Mouse (Mus musculus): ENCODE measurements around the gene Dyx1c1. TPM values are rescaled to one million over a fixed set of nuclear protein-coding genes. Genes with fewer than 3 reads are reported as not detected.

Gene Dyx1c1
- polyA plus RNA-seq, 1 experiment from 2014 or later = 0.99 TPM

DNA sequence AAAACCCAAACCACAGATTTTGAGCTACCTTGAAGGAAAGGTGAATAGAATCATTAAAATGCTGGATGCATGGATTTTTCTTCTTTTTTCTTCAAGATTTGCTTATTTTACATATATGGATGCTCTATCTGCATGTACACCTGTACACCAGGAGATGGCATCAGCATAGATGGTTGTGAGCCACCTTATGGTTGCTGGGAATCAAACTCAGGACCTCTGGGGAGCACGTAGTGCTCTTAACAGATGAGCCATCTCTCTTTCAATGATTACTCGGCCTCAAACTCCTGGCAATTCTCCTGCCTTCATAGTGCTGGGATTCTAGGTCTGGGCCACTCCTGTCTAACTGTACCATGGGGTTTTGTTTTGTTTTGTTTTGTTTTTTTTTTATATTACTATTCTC, 24.5 kb downstream of the Dyx1c1 start:
- no peak for ATAC-seq (ENCODE audit: insufficient read depth, low FRiP score, low read depth)
- WGBS = 56% methylated on average over 2 of the region's 2 CpGs
- Histone ChIP-seq H3K9me3 (no peaks in the 10 kb centered on the region), H3K9ac (no peak overlapping the region), H3K27ac (no peak overlapping the region), H3K36me3 (no peaks in the 10 kb centered on the region), H3K27me3 (replicated peaks) (no peaks in the 10 kb centered on the region), H3K4me3 (replicated peaks) (no peak overlapping the region), H3K4me2 (no peak overlapping the region), H3K4me1 (peaks cover 7% of the 10 kb centered on the region; the same call in 1 of the 2 replicates)

DNA sequence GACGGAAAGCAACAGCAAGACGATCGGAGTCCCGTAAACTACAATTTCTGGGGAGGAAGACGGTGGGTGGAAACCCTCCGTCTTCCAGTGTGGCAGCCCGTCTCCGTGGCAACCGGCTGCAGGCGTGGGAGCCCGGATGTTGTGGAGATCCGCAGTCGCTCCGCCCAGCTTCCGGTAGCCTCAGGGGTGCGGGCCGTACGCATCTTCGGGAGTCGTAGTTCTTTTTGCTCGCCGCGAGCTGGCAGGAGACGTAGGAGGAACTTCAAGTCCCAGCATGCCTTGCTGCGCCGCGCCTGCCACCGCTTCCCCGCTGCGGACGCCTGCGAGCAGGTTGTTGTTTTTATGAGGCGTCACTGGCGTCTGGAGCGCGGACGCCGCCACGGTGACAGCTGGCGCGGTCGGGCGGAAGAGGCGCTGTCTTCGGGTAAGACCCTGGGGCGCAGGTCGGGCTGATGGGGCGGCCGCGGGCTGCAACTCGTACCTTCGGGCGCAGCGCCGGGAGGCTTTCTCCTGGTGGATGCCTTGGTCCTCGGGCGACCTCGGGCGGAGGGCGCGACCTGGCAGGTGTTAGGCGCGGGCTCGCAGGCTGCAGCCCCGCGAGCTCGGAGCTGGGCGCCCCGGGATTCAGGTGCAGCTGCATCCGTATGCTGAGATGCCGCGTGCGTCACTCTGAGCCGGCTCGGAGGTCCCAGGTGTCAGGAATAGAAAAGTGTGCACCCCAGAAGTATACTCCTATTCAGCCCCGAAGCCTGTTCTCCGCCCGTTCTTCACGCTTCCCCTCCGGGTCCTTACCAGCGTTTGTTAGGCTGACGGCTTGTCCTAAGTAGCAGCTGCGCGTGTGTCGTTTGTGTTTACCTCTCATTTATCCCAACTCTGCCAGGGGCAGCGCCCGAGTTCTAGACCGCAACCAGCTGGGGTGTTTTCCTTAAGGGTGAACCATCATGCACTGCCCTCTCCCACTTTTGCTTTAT, 26.9 kb downstream of the Dyx1c1 start, which contains the start of the genes Ccpg1os and Ccpg1:
TSS of gene Ccpg1os (minus strand) at position 133 of the 971 bp plus-strand sequence.
TSS of gene Ccpg1 (plus strand) at position 180 of the 971 bp plus-strand sequence.
- no peaks in the 10 kb centered on the region for H3K36me3 ChIP-seq
- H3K9ac ChIP-seq = peak within 1 kb of the TSS; percentile 50
- H3K4me2 ChIP-seq = peak within 1 kb of the TSS; percentile 92
- peak; percentile 100 for ATAC-seq (ENCODE audit: insufficient read depth, low FRiP score, low read depth)
- no peaks in the 10 kb centered on the region for H3K27me3 ChIP-seq (replicated peaks)
- peaks cover 7% of the 10 kb centered on the region; the same call in 1 of the 2 replicates for H3K4me1 ChIP-seq
- under 1% methylated on average over 88 of the region's 88 CpGs for WGBS
- H3K27ac ChIP-seq = peak within 1 kb of the TSS; percentile 63
- H3K9me3 ChIP-seq = no peaks in the 10 kb centered on the region
- H3K4me3 ChIP-seq (replicated peaks) = peak within 1 kb of the TSS; percentile 93

DNA sequence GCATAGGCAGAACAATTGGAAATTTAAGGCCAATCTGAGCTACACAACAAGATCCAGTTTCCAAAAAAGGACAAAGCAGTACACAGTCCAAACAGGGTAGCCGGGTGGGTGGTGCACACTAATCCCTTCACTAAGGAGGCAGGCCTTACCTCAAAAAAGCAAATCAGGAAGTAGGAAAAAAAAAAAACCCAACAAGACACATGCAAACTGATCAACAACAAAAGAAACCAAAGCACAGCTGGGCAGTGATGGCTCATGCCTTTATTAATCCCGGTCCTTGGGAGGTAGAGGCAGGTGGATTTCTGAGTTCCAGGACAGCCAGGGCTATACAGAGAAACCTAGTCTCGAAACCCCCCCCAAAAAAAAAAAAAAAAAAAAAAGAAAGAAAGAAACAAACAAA, 29.1 kb downstream of the Dyx1c1 start:
- WGBS = 65% methylated on average over 3 of the region's 3 CpGs
- Histone ChIP-seq H3K4me3 (replicated peaks) (no peak overlapping the region), H3K9me3 (no peaks in the 10 kb centered on the region), H3K9ac (no peak overlapping the region), H3K36me3 (no peaks in the 10 kb centered on the region), H3K27me3 (replicated peaks) (no peaks in the 10 kb centered on the region), H3K27ac (no peak overlapping the region), H3K4me1 (peaks cover 7% of the 10 kb centered on the region; the same call in 1 of the 2 replicates), H3K4me2 (no peak overlapping the region)
- no peak for ATAC-seq (ENCODE audit: insufficient read depth, low FRiP score, low read depth)

DNA sequence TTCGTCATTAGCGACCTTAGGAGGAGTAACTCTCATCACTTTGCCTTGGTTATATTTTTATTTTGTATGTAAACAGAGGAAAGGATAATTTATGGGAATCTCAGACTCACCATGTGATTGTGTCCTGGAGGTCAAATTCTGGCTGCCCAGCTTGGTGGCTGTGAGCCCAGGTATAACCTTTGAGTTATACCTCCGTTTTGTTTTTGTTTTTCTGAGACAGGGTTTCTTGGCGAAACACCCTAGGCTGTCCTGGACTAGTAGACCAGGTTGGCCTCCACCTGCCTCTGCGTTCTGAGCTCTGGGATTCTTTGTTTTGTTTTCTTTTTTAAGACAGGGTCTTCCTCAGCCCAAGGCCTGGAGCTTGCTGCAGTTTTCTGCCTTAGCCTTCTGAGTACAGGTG, 30.1 kb downstream of the Dyx1c1 start:
- H3K27ac ChIP-seq = no peak overlapping the region
- H3K9ac ChIP-seq = no peak overlapping the region
- 83% methylated on average over 5 of the region's 5 CpGs for WGBS
- ATAC-seq (ENCODE audit: insufficient read depth, low FRiP score, low read depth) = no peak
- no peak overlapping the region for H3K4me2 ChIP-seq
- no peaks in the 10 kb centered on the region for H3K27me3 ChIP-seq (replicated peaks)
- no peaks in the 10 kb centered on the region for H3K9me3 ChIP-seq
- H3K36me3 ChIP-seq = no peaks in the 10 kb centered on the region
- H3K4me3 ChIP-seq (replicated peaks) = no peak overlapping the region
- H3K4me1 ChIP-seq = peaks cover 7% of the 10 kb centered on the region; the same call in 1 of the 2 replicates

DNA sequence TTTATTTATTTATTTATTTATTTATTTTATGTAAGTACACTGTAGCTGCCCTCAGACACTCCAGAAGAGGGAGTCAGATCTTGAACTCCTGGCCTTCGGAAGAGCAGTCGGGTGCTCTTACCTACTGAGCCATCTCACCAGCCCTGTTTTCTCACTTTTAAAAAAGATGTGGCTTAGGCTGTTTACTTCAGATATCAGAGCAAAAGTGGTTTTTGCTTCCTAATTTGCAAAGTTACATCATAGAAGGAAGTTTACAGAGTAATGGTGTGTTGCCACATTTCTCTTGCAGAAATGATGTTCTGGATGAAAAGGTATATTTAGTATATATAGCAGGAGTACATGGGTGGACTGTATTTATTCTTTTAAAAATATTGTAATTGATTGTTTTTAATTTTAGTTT, 32.8 kb downstream of the Dyx1c1 start:
- H3K27me3 ChIP-seq (replicated peaks) = no peaks in the 10 kb centered on the region
- no peak overlapping the region for H3K9ac ChIP-seq
- no peak for ATAC-seq (ENCODE audit: insufficient read depth, low FRiP score, low read depth)
- no peaks in the 10 kb centered on the region for H3K36me3 ChIP-seq
- no peaks in the 10 kb centered on the region for H3K9me3 ChIP-seq
- no peak overlapping the region for H3K4me2 ChIP-seq
- H3K4me3 ChIP-seq (replicated peaks) = no peak overlapping the region
- no peak overlapping the region for H3K27ac ChIP-seq
- 77% methylated on average over 2 of the region's 2 CpGs for WGBS
- H3K4me1 ChIP-seq = no peaks in the 10 kb centered on the region

DNA sequence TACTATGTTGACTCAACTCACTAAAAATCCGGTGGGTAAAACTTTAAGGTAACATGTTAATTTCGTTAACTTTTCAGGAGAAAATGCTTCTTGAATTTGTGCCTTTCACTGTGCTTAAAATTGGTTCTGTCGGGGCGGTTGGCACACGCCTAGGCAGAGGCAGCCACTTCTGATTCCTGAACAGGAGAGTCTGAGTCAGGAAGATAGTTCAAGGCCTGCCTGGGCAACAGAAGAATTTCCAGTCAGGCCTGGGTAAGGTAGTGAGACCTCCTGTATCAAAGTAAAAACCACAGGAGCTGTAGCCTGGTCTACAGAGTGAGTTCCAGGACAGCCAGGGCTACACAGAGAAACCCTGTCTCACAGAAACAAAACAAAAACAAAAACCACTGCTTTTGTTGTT, 34.0 kb downstream of the Dyx1c1 start:
- H3K9me3 ChIP-seq = no peaks in the 10 kb centered on the region
- no peak overlapping the region for H3K27ac ChIP-seq
- H3K36me3 ChIP-seq = no peaks in the 10 kb centered on the region
- ATAC-seq (ENCODE audit: insufficient read depth, low FRiP score, low read depth) = no peak
- whole genome bisulfite sequencing = 89% methylated on average over 5 of the region's 5 CpGs
- no peaks in the 10 kb centered on the region for H3K27me3 ChIP-seq (replicated peaks)
- H3K4me1 ChIP-seq = no peaks in the 10 kb centered on the region
- no peak overlapping the region for H3K4me3 ChIP-seq (replicated peaks)
- no peak overlapping the region for H3K9ac ChIP-seq
- no peak overlapping the region for H3K4me2 ChIP-seq

DNA sequence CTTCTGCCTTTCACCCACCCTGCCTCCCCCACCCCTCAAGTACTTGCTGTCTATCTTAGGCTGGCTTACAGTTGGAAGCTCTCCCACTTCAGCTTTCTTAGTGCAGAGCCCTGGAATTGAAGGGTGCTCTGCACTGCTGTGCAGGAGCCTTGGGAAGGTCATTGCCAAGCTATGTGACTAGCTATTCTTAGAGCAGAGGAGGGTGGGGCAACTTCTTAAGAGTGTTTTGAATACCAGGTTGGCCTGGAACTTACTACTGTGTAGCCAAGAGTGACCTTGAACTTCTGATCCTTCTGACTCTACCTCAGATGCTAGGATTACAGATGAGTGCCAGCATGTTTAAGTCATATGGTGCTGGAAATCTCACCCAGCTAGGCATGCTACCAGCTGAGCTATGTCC, 37.6 kb downstream of the Dyx1c1 start:
- Histone ChIP-seq H3K4me2 (no peak overlapping the region), H3K4me3 (replicated peaks) (no peak overlapping the region)

DNA sequence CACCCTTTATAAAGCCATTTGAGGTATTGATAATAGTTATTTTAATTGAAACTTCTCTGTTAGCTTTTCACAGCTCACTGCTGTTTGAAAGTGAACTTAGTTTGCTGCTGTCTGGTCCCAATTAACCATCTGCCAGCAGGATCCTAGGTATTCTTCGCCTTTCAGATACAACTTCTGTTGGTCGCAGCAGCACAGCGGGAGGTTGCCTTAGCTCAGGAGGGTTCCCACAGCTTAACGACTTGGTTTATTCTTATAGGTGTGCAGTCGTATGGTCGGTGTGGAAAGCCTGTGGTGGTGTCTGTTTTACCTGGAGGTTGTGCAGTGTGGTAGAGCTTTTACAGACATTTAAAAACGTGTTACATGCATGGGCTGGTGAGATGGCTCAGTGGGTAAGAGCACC, 38.2 kb downstream of the Dyx1c1 start:
- H3K27me3 ChIP-seq (replicated peaks) = no peaks in the 10 kb centered on the region
- H3K4me1 ChIP-seq = no peaks in the 10 kb centered on the region
- no peaks in the 10 kb centered on the region for H3K36me3 ChIP-seq
- H3K4me2 ChIP-seq = no peak overlapping the region
- no peak overlapping the region for H3K4me3 ChIP-seq (replicated peaks)
- no peaks in the 10 kb centered on the region for H3K9me3 ChIP-seq
- WGBS = 68% methylated on average over 7 of the region's 7 CpGs
- no peak for ATAC-seq (ENCODE audit: insufficient read depth, low FRiP score, low read depth)
- H3K27ac ChIP-seq = no peak overlapping the region
- H3K9ac ChIP-seq = no peak overlapping the region

More for the DNA sequence above, 37.6 kb downstream of the Dyx1c1 start:
- no peak for ATAC-seq (ENCODE audit: insufficient read depth, low FRiP score, low read depth)
- H3K27me3 ChIP-seq (replicated peaks) = no peaks in the 10 kb centered on the region
- H3K27ac ChIP-seq = no peak overlapping the region
- no peaks in the 10 kb centered on the region for H3K36me3 ChIP-seq
- no peaks in the 10 kb centered on the region for H3K4me1 ChIP-seq
- no peak overlapping the region for H3K9ac ChIP-seq
- no peaks in the 10 kb centered on the region for H3K9me3 ChIP-seq

DNA sequence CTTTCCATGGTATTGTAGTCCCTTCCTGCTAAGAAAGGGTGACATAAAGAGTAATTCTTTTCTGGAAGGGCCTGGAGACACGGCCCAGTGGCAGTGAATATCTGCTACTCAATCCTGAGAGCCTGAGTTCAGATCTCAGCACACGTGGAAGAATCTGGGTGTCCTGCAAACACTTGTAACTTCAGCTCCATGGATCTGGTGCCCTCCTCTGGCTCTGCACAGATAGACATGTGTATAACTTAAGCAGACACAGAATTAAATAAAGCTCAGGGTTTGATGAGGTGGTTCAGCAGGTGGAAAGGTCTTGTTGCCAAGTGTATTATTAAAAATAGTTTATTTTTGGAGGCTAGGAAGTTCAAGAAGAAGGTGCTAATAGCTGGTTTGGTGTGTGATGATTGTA, 41.9 kb downstream of the Dyx1c1 start:
- Histone ChIP-seq H3K4me1 (no peaks in the 10 kb centered on the region), H3K36me3 (no peaks in the 10 kb centered on the region; the same call in 1 of the 2 replicates), H3K4me2 (no peak overlapping the region), H3K9ac (no peak overlapping the region), H3K27me3 (replicated peaks) (no peaks in the 10 kb centered on the region), H3K9me3 (no peaks in the 10 kb centered on the region), H3K27ac (no peak overlapping the region), H3K4me3 (replicated peaks) (no peak overlapping the region)
- ATAC-seq (ENCODE audit: insufficient read depth, low FRiP score, low read depth) = no peak
- 74% methylated on average over 2 of the region's 2 CpGs for WGBS

DNA sequence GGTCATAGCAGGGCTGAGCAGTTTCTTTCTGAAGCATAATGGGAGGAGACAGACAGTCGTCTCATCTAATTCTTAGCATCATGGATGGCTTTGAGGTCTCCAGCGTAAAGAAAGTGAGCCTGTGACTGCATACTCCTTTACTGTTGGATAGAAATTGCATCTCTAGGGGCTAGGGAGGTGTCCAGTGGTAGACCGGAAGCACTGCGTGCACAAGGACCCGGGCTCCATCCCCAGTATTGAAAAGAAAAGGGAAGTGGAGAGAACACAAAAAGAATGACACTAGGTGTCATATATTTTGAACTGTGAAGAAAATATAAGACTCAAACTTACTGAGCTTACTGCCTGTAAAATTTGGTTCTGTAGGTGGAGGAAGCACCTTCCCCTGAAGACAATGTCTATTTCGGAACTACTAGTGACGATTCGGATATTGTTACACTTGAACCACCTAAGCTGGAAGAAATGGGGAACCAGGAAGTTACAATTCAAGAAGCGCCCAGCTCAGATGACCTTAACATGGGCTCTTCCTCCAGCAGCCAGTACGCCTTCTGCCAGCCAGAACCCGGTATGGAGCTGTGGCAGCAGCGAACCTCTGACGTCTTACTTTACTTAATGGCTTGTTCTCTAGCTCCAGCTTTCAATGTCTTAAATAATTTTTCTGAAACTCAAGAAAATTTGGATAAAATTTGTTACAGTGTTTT, 42.9 kb downstream of the Dyx1c1 start:
- Histone ChIP-seq H3K4me1 (no peaks in the 10 kb centered on the region), H3K36me3 (peaks cover 3% of the 10 kb centered on the region), H3K27ac (0 out of 2 replicates have a peak overlapping the region, but pooled peaks have one; percentile 28), H3K27me3 (replicated peaks) (no peaks in the 10 kb centered on the region), H3K9ac (no peak overlapping the region), H3K4me2 (no peak overlapping the region), H3K4me3 (replicated peaks) (no peak overlapping the region), H3K9me3 (no peaks in the 10 kb centered on the region)
- 81% methylated on average over 13 of the region's 13 CpGs for WGBS
- ATAC-seq (ENCODE audit: insufficient read depth, low FRiP score, low read depth) = no peak

DNA sequence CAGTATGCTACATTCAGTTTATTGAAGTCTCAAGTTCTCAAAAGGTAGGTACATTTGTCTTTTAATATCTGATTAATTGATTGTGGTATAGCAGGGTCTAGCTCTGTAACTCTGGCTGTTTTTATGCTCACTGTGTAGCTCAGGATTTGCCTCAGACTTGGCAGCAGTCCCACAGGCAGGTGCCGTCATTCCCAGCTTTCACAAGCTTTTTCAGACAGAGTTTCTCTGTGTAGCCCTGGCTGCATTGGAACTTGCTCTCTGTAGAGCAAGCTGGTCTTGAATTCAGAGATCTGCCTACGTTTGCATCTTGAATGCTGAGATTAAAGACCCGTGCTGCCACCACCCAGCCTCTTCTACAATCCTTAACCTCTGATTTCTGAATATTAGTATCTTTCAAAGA, 43.6 kb downstream of the Dyx1c1 start:
- ATAC-seq (ENCODE audit: insufficient read depth, low FRiP score, low read depth) = peak; percentile 53; the same call in 1 of the 2 replicates
- H3K9me3 ChIP-seq = no peaks in the 10 kb centered on the region
- 0 out of 2 replicates have a peak overlapping the region, but pooled peaks have one; percentile 28 for H3K27ac ChIP-seq

DNA sequence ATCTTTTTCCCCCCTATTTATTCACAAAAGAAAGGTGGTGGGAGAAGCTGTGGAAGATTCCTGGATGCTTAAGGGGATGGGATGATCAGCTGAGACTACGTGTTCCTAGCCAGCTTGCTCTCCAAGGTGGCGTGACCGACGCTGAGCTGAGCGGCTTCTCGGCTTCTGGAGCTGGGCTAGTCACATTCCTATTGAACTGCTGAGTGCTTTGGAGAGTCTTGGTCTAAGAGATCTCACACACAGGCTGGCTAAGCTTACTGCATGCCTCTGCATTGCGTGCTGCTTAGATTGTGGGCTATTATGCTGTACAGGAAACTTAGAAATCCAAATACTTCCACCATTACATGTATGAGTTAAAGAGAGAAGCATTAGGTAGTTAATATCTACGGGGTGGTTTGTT, 45.5 kb downstream of the Dyx1c1 start:
- Histone ChIP-seq H3K36me3 (peaks cover 3% of the 10 kb centered on the region), H3K27ac (no peak overlapping the region), H3K4me1 (no peaks in the 10 kb centered on the region), H3K4me2 (no peak overlapping the region), H3K9ac (no peak overlapping the region), H3K9me3 (no peaks in the 10 kb centered on the region), H3K4me3 (replicated peaks) (no peak overlapping the region), H3K27me3 (replicated peaks) (no peaks in the 10 kb centered on the region)
- 84% methylated on average over 8 of the region's 8 CpGs for WGBS
- ATAC-seq (ENCODE audit: insufficient read depth, low FRiP score, low read depth) = no peak

More for the DNA sequence above, 43.6 kb downstream of the Dyx1c1 start:
- Histone ChIP-seq H3K4me2 (no peak overlapping the region), H3K4me3 (replicated peaks) (no peak overlapping the region), H3K4me1 (no peaks in the 10 kb centered on the region), H3K27me3 (replicated peaks) (no peaks in the 10 kb centered on the region), H3K9ac (no peak overlapping the region), H3K36me3 (peaks cover 3% of the 10 kb centered on the region)
- WGBS = 53% methylated on average over 3 of the region's 3 CpGs

All from stomach, embryonic 15.5 days (tissue).